Mouse (Mus musculus) erythroblast, embryonic 14.5 days (primary cell): ENCODE results near the gene Spint1.

Experiments
- GATA1 ChIP-seq: IDR thresholded peaks from 2 replicates; pipeline ENCODE4 v1.6.1; 2012; ENCODE audit warnings: low read length, inconsistent platforms, mixed read lengths
- TAL1 ChIP-seq: IDR thresholded peaks from 3 replicates; pipeline ENCODE4 v1.6.1; 2012; ENCODE audit warnings: low read length, inconsistent platforms, mixed read lengths

GRCm38 (mm10) chr2:119293311-119293710, 56.1 kb downstream of the Spint1 start:
- TF ChIP-seq TAL1 (no peak), GATA1 (no peak)
